19 mouse cellular contexts compared by ENCODE assay signal in the genomic region with DNA sequence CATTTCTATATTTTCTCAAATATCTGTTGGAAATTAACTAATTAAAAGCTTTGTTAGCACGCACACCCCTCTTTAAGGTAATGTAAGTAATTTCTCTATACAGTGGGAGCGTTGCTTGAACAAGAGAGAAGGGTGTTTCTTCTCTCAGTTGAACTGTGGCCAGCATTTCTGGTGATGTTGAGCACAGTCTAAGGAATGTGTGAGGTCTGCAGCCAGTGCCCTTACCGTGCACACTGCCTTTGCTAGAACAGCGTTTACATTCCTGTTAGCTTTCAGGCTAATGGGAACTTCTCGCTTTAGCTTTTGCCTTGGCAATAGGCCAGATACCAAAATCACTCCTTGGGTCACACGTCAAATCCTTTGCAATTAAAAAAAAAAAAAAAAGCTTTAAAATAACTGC. TPM values are rescaled to one million over a fixed set of nuclear protein-coding genes. Genes with fewer than 3 reads are reported as not detected.
DNase-seq lines count a peak whose midpoint lies in the region; ATAC-seq and TF ChIP-seq lines count a peak whose summit lies in the region.
"Had no signal": no experiment of that assay in that cellular context is flagged by ENCODE, and none has a peak within 500 bp of the region (broad histone marks: within the 10 kb centered on the region; RNA-seq: fewer than 3 reads in every experiment).

No protein-coding gene starts in this region.

- no peak for DNase-seq in hindbrain, embryonic 14.5 days (ENCODE audit: low spot score)
- DNase-seq in hindbrain, embryonic 11.5 days (ENCODE audit: low spot score): no peak
- peak; percentile 74 for DNase-seq in lung, embryonic 14.5 days
- no peak for DNase-seq in lung, postnatal 14 days
- DNase-seq in brain, embryonic 14.5 days (ENCODE audit: low read depth): peak; percentile 42
- peak; percentile 18 for DNase-seq in lung, postnatal 25 days (ENCODE audit: low spot score)
- DNase-seq in gastrocnemius, postnatal 14 days: no peak
- DNase-seq: adrenal gland, adult 2 months; cerebellum, postnatal 25 days; layer of hippocampus, adult 9-11 months; thymus, postnatal 25 days had no signal

- H3K27me3 ChIP-seq in hindbrain, embryonic 14.5 days (ENCODE audit: control insufficient read depth, insufficient read depth, low read length): no peaks in the 10 kb centered on the region
- H3K27me3 ChIP-seq in hindbrain, embryonic 11.5 days (ENCODE audit: control insufficient read depth, insufficient read depth, low read length): no peaks in the 10 kb centered on the region
- H3K27me3 ChIP-seq in lung, embryonic 14.5 days (ENCODE audit: insufficient read depth, low read length): no peaks in the 10 kb centered on the region
- H3K27me3 ChIP-seq: hindbrain, embryonic 15.5 days; neural tube, embryonic 12.5 days had no signal

- no peak for ATAC-seq in hindbrain, embryonic 14.5 days (ENCODE audit: low FRiP score)
- no peak for ATAC-seq in hindbrain, embryonic 11.5 days (ENCODE audit: low FRiP score)
- ATAC-seq in lung, embryonic 14.5 days (ENCODE audit: insufficient read depth): peak; percentile 64; the same call in 1 of the 2 replicates
- ATAC-seq in inflammation-experienced regulatory T-cells, adult 6 months: no peak

- intact Hi-C loops in gastrocnemius, postnatal 14 days (cut with DNase I; ENCODE audit: low total_unique reads): no loop called here

- H3K36me3 ChIP-seq in hindbrain, embryonic 14.5 days (replicated peaks; ENCODE audit: control insufficient read depth, insufficient read depth): no peaks in the 10 kb centered on the region
- no peaks in the 10 kb centered on the region for H3K36me3 ChIP-seq in hindbrain, embryonic 11.5 days (ENCODE audit: control insufficient read depth, insufficient read depth, low read length)
- H3K36me3 ChIP-seq in lung, embryonic 14.5 days (ENCODE audit: insufficient read depth): no peaks in the 10 kb centered on the region
- H3K36me3 ChIP-seq: hindbrain, embryonic 15.5 days; midbrain, embryonic 10.5 days; neural tube, embryonic 12.5 days had no signal

- H3K9me3 ChIP-seq in hindbrain, embryonic 14.5 days (ENCODE audit: control insufficient read depth, low read length): no peaks in the 10 kb centered on the region
- no peaks in the 10 kb centered on the region for H3K9me3 ChIP-seq in hindbrain, embryonic 11.5 days (ENCODE audit: control insufficient read depth, low read length)
- H3K9me3 ChIP-seq in lung, embryonic 14.5 days (ENCODE audit: low read depth, low read length): no peaks in the 10 kb centered on the region
- H3K9me3 ChIP-seq: hindbrain, embryonic 15.5 days; midbrain, embryonic 10.5 days; neural tube, embryonic 12.5 days had no signal

- H3K4me3 ChIP-seq in hindbrain, embryonic 14.5 days (replicated peaks; ENCODE audit: low read length): no peak overlapping the region
- no peak overlapping the region for H3K4me3 ChIP-seq in hindbrain, embryonic 11.5 days (ENCODE audit: low read depth, low read length)
- H3K4me3 ChIP-seq in lung, embryonic 14.5 days (ENCODE audit: low read depth, low read length): no peak overlapping the region
- H3K4me3 ChIP-seq: erythroblast, embryonic 14.5 days; hindbrain, embryonic 15.5 days; midbrain, embryonic 10.5 days; neural tube, embryonic 12.5 days had no signal

- TF ChIP-seq POLR2A in brain, embryonic 14.5 days (IDR thresholded peaks at IDR 0.05; ENCODE audit: borderline replicate concordance, extremely low read depth, insufficient read depth, insufficient read length, poor library complexity, severe bottlenecking): no peak

- H3K4me2 ChIP-seq in hindbrain, embryonic 14.5 days (replicated peaks): no peak overlapping the region
- no peak overlapping the region for H3K4me2 ChIP-seq in hindbrain, embryonic 11.5 days (replicated peaks; ENCODE audit: low read depth, low read length)
- H3K4me2 ChIP-seq in lung, embryonic 14.5 days: no peak overlapping the region
- H3K4me2 ChIP-seq: hindbrain, embryonic 15.5 days; neural tube, embryonic 12.5 days had no signal

- no peak for TF ChIP-seq CTCF in lung, embryonic 14.5 days (IDR thresholded peaks at IDR 0.05; ENCODE audit: low read depth)
- TF ChIP-seq CTCF in brain, embryonic 14.5 days (IDR thresholded peaks at IDR 0.05; ENCODE audit: borderline replicate concordance, extremely low read depth, insufficient read depth, insufficient read length): no peak

- H3K27ac ChIP-seq in hindbrain, embryonic 14.5 days: 0 out of 2 replicates have a peak overlapping the region, but pooled peaks have one; percentile 51
- H3K27ac ChIP-seq in hindbrain, embryonic 11.5 days (ENCODE audit: low read depth, low read length): no peak overlapping the region
- H3K27ac ChIP-seq in lung, embryonic 14.5 days (ENCODE audit: low read depth): no peak overlapping the region
- H3K27ac ChIP-seq: hindbrain, embryonic 15.5 days; midbrain, embryonic 10.5 days; neural tube, embryonic 12.5 days had no signal

- no peak overlapping the region for H3K9ac ChIP-seq in hindbrain, embryonic 14.5 days
- no peak overlapping the region for H3K9ac ChIP-seq in hindbrain, embryonic 11.5 days (ENCODE audit: low read depth, low read length)
- no peak overlapping the region for H3K9ac ChIP-seq in lung, embryonic 14.5 days
- H3K9ac ChIP-seq: hindbrain, embryonic 15.5 days; neural tube, embryonic 12.5 days had no signal

- WGBS in hindbrain, embryonic 14.5 days: 51% methylated on average over 6 of the region's 6 CpGs
- WGBS in hindbrain, embryonic 11.5 days: 78% methylated on average over 6 of the region's 6 CpGs
- WGBS in lung, embryonic 14.5 days: 25% methylated on average over 6 of the region's 6 CpGs

- peaks cover 24% of the 10 kb centered on the region for H3K4me1 ChIP-seq in hindbrain, embryonic 14.5 days (replicated peaks; ENCODE audit: control insufficient read depth, insufficient read depth, low read length)
- peaks cover 4% of the 10 kb centered on the region; the same call in 1 of the 2 replicates for H3K4me1 ChIP-seq in hindbrain, embryonic 11.5 days (replicated peaks; ENCODE audit: control insufficient read depth, insufficient read depth, low read length)
- no peaks in the 10 kb centered on the region; the same call in 1 of the 2 replicates for H3K4me1 ChIP-seq in lung, embryonic 14.5 days (ENCODE audit: insufficient read depth)

RNA-seq across cellular contexts. Expression of a gene that starts 20.4 kb away (rescaled TPM):
- 10.3 and 12.9 TPM in 2 replicates for polyA plus RNA-seq in hindbrain, embryonic 14.5 days (2014; fragmentation: Nextera tagmentation; extraction: Ambion mirVana)
- 6.3 and 8.5 TPM in 2 replicates for polyA plus RNA-seq in hindbrain, embryonic 11.5 days (2014; fragmentation: Nextera tagmentation; extraction: Ambion mirVana)
- 1.2 TPM in 2 replicates for polyA plus RNA-seq in lung, embryonic 14.5 days (2014; fragmentation: Nextera tagmentation; extraction: Ambion mirVana)
- 1.6 and 3.0 TPM in 2 replicates for polyA plus RNA-seq in brain, embryonic 14.5 days (2012; rRNA removed)
- total RNA-seq in gastrocnemius, postnatal 14 days (2021): not detected
- polyA plus RNA-seq in inflammation-experienced regulatory T-cells, adult 6 months (2017; shearing (Covaris generic)): not detected
- total RNA-seq: gastrocnemius, adult 8-10 months; heart, adult 8-10 months; liver, adult 2 months had no signal
- polyA plus RNA-seq: erythroblast, embryonic 14.5 days had no signal

RNA-seq across cellular contexts. Expression of a gene that starts 21.2 kb away (rescaled TPM):
- polyA plus RNA-seq in hindbrain, embryonic 14.5 days (2014; fragmentation: Nextera tagmentation; extraction: Ambion mirVana): 23.0 and 26.3 TPM in 2 replicates
- polyA plus RNA-seq in hindbrain, embryonic 11.5 days (2014; fragmentation: Nextera tagmentation; extraction: Ambion mirVana): 12.8 and 14.8 TPM in 2 replicates
- polyA plus RNA-seq in lung, embryonic 14.5 days (2014; fragmentation: Nextera tagmentation; extraction: Ambion mirVana): 1.4 and 2.2 TPM in 2 replicates
- polyA plus RNA-seq in brain, embryonic 14.5 days (2012; rRNA removed): 48.5 and 75.7 TPM in 2 replicates
- 1 to 10 TPM; 1.5 to 1.8 TPM for total RNA-seq in gastrocnemius, postnatal 14 days (2021)
- under 1 TPM in 2 of 3 experiments, not detected in 1; 0.18 to 0.20 TPM for polyA plus RNA-seq in inflammation-experienced regulatory T-cells, adult 6 months (2017; shearing (Covaris generic))
- polyA plus RNA-seq: erythroblast, embryonic 14.5 days had no signal

Comparison
In these comparisons a context has a peak if more than half of its experiments do, and no peak if none do; other contexts are left out.
1. DNase-seq: peak in lung, embryonic 14.5 days (single experiment), brain, embryonic 14.5 days (single experiment) and lung, postnatal 25 days (single experiment); none in hindbrain, embryonic 14.5 days (single experiment), hindbrain, embryonic 11.5 days (single experiment), lung, postnatal 14 days (single experiment) and gastrocnemius, postnatal 14 days (single experiment).